Mouse (Mus musculus) hindlimb bud, embryonic 11.5 days (tissue): ENCODE results near the gene Ift46.
"Not testable (repeated sequence)": the region's sequence is repeated elsewhere in the genome, so short reads cannot be mapped to it uniquely, and the experiment has no call there.

Experiments
- DNase-seq: peaks from one replicate; pipeline ENCODE4 v3.0.0-alpha.2; 2012; ENCODE audit warnings: low read depth, low spot score; ENCODE audit errors: extremely low spot score

Gene Ift46

DNA sequence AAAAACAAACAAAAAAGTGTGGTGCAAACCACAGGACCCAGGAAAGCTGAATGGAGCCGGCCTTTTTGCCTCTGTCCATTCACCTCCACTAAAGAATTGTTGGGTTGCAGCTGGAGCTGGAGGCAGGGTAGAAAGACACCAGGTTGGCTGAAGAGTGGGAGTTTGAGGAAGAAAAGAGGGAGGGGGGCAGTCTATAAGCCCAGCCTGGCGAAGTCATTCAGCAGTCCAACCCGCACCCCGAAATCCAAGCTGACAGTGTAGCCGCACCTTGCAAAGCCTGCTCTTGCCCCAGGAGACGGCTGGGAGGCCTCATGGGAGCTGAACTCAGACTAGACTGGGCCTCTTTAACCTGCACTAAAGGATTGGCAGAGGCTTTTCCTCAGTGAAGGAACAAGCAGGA is 31.8 kb upstream of the Ift46 start:
- DNase-seq, result no peak

DNA sequence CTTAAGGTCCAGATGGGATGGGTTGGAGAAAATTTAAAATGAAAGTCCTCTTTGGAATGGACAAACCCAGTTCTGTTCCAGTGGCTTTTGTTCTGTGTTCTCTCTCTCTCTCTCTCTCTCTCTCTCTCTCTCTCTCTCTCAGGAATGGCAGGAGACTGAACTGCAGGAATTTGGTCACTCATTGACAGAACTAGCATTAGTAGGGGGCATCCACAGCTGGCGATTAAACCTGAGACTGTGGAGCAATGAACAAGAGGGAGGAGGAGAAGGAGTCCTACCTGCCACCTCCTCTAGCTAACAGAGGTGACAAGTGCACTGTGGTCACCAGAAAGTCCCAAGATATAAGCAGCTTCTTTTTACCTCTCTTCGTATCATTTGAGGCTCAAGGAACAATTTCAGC is 31.4 kb upstream of the Ift46 start:
- no peak for DNase-seq

DNA sequence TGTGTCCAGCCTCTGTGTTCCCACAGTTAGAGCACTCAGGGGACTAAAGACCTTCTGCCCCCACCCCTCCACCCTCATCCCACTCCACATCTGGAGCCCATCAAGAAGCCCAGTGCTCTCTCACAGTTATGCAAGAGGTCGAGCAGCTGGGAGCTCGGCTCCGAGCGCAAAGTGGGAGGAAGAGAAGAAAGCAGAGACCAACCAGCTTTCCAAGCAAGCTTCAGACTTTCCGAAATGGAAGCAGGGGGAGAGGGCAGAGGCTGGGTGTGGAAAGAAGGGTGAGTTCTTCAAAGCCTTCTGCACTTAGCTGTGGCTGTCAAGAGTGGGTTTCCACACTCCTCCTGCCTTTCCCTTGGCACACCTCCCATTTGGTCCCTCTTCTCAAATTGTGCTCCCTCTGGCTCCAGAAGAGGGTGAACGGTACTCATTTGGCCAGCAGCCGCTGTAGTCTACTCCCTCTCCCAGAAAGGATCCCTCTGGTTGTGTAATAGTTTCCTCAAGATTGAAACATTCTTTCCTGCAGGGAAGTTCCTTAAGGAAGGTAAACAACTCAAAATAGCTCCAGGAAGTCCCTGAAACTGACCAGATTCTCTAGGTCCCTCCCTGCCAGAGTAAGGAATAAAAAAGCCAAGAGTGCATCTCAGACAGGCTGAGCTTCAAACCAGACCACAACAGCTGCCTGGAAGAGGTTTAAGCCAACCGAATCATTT is 30.3 kb upstream of the Ift46 start:
- no peak for DNase-seq

DNA sequence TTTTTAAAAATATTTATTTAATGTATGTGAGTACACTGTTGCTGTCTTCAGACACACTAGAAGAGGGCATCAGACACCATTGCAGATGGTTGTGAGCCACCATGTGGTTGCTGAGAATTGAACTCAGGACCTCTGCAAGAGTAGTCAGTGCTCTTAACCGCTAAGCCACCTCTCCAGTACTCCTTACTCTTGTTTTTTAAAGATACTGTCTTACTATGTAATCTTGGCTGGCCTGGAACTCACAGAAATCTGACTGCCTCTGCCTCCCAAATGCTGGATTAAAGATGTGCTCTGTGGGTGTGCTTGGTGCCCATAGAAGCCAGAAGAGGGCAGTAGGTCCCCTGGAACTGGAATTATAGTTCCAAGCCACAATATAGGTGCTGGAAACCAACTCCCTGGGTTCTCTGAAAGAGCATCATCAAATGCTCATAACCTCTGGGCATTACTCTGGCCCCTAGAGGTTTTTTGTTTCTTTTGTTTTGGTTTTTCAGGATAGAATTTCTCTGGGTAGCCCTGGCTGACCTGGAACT is 27.0 kb upstream of the Ift46 start:
- no peak for DNase-seq

DNA sequence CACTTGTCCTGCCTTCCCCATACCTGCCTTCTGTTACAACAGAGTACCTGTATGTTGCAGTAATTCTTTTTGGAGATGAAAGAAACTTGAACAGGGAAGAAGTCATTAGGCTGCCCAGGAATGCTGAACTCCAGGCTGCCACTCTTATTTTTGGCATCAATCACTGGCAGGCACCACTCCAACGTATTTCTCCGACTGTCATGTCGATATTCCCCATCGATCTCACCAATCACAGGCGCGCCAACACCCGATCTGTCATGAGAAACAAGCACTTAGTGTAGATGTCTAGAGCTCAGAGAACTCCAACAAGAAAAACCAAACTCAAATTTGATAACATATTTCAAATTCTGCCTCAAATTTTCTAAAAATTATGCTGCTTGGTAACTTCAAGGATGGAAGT is 22.3 kb upstream of the Ift46 start:
- DNase-seq, result no peak

DNA sequence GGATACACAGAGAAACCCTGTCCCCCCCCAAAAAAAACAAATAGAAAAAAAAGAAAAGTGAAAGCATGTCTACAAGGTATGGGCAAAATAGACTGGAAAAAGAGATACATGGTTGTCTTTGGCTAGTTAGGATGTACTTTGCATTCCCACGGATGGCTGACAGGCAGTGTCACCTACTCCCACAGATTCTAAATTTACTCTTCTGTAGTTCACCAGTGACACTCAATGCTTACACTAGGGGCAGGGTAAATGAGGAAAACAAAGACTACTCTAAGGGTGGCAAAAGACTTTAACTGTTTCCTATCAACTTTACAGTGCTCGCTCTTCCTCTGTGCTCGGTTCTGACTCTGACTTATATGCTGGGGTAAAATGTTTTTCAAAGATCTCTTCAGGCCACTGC is 21.0 kb upstream of the Ift46 start:
- DNase-seq, result no peak

DNA sequence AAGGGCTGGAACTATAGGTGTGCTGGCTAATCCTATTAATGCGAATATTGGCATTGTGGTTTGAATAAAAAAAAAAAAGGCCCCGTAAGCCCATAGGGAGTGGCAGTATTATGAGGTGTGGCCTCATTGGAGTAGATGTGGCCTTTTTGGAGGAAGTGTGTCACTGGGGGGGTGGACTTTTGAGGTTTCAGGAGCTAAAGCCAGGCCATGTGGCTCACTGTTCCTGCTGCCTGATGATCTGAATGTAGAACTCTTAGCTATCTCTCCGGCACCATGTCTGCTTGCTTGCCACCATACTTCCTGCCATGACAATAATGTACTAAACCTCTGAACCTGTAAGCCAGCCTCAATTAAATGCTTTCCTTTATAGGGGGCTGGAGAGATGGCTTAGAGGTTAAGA is 20.4 kb upstream of the Ift46 start:
- no peak for DNase-seq

DNA sequence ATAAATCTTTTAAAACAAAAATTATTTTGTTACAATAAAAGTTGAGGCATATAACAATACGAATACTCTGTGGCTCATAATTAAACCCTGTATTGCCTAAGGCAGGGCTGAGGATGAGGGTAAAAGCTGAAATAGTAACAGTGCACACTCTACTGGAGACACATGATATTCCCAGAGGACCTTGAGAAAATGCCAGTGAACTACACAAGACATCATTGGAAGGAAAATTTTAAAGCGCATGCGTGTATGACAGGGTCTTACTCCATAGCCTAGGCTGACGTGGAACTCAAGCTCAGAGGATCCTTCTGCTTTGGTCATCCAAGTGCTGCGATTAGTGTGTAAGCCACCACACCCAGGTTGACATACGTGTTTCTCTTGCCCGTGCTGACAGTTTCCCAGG is 19.2 kb upstream of the Ift46 start:
- no peak for DNase-seq

DNA sequence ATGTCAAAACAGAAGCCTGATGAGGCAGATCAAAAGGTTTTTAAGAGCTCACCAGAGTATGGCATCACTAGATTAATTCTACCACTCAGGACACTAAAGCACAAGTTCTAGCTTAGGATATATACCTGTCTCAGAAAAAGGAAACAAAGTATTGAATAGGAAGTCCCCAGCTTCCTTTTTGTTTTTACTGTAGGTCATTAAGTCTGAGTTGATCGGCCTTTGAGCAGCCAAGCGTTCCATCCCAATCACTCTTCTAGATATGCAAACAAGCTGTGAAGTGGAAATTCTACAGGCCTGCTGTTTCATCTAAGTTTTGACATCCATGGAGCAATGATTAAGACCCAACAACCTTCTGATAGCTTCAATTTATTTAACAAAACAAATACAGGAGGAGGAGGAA is 6.8 kb upstream of the Ift46 start:
- no peak for DNase-seq

DNA sequence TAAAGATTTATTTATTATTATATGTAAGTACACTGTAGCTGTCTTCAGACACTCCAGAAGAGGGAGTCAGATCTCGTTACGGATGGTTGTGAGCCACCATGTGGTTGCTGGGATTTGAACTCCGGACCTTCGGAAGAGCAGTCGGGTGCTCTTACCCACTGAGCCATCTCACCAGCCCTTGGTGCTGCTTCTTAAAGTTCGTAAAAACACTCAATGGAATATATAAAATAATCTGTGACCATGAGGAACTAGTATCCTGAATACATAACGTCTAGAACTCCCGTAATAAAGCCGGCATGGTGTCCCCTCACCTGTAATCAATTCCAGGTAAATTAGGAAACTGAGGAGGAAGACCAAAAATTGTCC is 304 bp downstream of the Ift46 start:
- DNase-seq, result not testable (repeated sequence)

DNA sequence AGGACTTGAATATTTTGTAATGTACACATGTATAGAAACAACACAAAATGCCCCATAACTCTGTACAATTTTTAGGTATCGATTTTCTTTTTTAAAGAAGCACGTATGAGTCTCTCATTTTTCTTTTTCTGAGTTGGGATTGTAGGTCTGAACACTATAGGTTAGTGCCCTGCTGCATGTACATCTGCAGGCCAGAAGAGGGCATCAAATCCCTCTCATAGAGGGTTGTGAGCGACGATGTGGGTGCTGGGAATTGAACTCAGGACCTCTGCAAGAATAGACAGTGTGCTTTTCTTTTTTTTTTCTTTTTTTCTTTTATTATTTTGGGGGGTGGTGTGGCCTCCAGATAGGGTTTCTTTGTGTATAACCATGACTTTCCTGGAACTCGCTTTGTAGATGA is 3.7 kb downstream of the Ift46 start:
- DNase-seq, result no peak

DNA sequence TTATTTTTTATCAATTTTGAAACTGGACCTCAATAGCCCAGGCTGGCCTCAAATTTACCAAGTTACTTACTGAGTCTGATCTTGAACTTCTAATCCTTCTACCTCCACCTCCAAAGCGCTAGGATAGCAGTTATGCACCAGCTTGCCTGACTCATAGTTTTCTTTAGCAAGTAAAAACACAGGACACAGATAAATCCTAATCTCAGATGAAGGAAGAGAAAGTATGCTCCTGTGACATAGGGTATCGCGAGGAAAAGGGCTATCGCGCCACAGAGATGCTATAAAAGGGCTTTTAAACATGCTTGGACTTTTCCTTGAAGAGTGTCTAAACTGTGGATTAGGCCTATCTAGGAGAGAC is 4.7 kb downstream of the Ift46 start:
- no peak for DNase-seq

DNA sequence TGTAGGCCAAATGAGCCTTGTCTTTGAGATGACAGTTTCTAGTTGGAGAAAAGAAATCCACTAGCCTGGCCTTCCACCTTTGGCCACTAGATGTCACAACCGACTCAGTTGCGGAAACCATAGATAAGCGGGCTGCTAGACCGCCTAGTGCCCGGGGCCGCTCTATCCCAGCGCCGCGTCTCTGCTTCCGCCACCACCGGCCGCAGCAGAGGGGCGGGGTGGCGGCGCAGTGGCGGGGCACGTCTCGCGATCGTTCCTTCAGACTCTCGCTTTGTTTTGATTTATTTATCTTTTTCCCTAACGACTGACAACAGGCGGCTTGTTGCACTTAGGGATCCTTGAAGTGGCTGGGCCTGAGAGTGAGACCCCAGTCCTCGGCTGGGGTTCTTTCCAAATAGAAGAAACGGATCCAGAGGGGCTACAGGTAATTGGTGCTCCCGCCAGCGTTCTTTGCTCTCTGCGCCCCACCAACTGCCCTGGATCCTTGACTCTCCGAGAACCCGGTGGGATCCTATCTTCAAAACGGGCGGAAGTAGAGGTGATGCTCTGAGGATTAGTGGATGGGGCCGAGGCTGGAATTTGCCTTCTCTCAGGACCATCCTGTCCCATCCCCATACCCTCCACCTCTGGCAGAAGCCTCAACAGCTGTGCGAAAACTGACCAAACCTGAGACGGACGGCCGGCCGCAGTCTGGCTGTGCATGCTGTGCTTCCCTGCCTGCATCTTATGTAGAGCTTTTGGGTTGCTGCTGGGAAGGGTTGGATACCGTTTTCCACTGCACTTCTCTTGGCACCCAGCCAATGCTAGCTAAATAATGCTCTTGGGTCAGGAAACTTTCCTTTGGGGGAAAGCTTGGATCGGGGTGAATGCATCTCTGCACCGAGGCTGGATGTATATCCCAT is 5.3 kb downstream of the Ift46 start:
- DNase-seq, result peak; percentile 80

DNA sequence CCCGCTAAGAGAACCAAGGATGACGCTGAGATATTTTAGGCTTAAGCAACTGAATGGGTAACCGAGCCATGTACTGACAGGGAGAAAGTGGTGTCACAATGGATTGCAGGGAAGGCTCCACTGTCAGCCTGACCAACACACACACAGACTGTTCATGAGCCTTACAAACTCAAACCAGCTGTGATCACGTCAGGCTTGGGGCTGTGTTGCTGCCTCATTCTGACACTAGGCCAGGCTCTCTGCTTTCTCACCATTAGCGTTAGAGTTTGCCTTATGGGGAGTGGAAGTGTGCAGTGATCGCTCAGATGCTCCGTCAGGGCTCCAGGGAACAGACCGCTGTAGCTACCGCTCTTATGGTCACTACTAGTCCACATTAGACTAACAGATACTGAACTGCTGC is 25.1 kb downstream of the Ift46 start:
- no peak for DNase-seq

DNA sequence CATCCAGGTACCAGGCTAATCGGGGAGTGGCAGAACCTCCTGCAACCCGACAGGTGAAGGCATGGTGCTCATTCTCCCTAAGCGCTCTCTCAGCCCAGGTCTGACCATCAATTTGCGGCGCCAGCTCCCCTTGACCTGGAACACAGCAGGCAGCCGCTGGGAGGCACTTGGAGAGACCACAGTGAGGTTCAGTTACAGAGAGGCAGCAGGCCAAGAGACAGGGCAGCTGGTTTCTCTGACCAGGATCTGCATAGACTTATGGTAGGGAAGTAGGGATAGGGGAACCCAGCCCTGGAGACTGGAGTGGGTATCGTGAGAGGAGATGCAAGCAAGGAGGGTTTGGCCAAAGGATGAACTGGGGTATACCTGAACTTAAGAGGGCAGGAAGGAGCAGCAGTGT is 30.6 kb downstream of the Ift46 start:
- no peak for DNase-seq

DNA sequence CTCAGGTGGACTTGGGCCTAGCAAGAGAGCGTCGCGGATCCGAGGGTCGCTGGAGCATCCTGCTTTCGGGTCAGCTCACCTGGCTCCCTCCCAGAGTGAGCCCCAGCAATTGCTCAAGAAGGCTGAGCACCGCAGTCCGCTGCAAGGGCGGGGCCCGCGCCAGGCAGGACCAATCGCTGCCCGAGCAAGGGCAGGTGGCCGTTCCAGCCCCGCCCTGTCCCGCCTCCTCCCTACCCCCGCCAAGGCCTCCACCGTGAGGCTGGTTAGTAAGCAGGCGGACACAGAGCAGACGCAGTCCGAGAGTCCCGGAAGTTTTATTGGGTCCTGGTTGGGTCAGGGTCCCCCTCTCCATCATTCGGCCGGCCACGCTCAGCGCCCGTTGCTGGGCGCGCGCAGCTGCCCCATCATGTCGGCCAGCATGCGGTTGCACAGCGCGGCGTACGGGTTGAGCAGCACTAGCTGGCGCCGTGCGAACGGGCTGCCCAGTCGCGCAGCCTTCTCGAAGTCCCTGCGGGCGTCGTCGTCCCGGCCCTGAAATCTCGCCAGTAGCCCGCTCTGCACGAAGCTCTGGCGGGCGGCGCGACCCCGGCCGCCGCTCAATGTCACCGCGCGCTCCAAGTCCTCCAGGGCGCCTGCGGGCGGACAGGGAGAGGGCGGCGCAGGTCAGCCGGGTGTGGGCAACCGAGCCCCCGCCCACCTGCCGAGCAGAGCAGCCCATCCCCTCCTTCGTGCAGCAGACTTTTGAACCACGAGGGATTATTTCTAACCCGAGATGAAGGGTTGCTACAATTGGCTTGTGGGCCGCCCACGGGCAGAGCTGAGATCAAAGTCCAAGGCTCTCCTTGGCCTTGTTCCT is 31.6 kb downstream of the Ift46 start, which contains the start of gene Tmem25:
TSS of gene Tmem25 (minus strand) at position 206 of the 856 bp plus-strand sequence.
- peak; percentile 16 for DNase-seq

DNA sequence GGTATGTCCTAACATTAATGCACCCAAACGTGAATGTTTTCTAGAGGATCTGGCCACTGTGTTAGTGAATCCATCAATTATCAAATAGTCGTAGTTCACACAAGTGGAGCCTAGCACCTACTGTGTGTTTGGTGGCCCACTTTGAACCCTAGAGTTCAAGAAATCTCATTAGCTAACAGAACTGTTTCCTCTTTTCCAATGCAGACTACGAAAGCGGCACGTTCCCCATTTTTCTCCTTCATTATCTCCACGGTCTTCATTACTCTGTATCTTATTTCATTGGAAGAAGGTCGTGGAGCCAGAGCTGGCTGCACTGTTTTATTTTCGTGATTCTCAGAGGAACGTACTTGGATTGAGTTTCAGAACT is 32.2 kb downstream of the Ift46 start:
- DNase-seq, result no peak

DNA sequence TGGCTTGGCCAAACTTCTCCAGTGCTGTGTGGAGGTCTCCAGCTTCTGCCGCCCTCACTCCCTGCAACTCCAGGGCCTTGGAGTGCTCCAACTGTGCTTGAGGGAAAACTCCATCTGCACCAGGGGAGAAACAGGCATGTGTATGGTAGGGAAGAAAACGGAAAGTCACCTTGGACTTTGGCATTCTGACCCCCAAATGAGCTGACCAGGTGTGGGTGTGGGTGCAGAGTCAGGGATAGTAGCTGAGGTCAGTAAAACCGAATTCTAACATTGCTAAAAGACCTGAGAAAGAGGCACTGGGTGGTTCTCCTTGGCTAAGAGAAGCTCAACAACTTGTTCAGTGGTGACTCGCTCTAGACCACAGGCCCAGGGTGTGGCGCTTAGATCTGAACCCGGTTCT is 34.0 kb downstream of the Ift46 start:
- DNase-seq, result no peak

DNA sequence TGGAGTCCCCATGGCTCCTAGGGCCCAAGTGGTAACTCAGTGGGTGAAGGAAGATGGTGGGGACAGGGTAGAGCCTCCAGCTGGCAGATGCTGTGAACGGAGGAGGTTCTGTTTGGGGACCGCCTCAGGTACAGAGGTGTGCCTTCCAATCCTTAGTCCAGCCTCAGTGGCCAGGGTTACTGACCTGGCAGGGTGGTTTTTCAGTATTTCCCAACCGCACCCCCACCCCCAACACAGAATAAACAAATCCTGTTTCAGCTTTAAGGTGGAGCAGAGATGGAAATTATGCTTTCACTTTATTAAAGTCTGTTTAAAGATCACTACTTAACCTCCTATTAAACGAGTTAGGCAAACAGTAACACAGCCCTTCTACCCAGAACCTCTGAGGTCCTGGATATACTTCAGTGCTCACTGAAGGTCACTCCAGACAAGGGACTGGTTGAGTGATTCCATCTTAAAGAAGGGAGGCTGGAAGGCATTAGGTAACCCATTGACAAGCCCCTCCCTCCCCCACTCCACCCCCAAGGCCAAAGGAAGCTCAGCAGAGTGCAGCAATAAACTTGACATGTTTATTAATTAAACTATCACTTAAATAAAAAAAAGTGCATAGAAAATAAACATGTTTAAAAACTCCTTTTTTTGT is 35.2 kb downstream of the Ift46 start, which contains the start of gene Ttc36:
TSS of gene Ttc36 (minus strand) at position 265 of the 643 bp plus-strand sequence.
- DNase-seq, result no peak

DNA sequence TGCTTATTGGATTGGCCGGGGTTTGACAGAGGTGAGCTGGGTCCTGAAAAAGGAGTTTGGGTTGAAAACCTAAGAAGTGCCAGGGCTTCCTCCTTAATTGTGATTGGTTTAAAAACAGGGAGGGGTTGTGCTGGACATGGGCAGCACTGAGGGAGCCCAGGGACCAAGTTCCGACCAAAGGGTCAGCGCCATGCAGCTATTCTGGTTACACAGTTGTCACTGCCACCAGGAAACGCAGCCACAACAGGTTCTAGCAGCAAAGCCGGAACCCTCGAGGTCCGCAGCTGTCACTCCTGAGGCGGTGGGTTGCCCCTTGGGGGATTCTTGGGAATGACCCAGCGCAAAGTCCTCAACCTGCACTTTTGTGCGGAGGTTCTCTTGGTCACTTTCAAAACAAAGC is 37.0 kb downstream of the Ift46 start:
- DNase-seq, result no peak

DNA sequence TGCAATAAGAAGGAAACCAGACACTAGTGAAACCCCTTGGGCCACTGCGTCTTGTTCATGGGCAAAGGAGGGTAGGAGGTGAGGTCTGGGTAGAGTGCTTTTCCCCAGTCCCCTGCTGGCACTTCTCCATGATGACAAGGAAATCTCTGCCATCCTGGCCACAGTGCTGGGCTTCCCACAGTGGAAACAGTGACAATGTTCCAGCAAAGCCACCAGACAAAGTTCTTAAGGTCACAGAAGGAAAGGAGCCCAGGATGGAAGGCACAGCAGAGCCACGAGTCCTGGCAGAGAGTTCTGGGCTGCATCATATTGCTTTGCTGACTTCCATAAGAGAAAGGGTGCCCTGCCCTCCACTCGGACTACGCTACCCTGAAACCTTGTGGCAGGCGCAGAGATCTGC is 37.8 kb downstream of the Ift46 start:
- no peak for DNase-seq
